Mouse (Mus musculus): ENCODE results near the gene Prg3. TPM values are rescaled to one million over a fixed set of nuclear protein-coding genes. Genes with fewer than 3 reads are reported as not detected.

Prg3 gene
- polyA plus RNA-seq, 1 experiment from 2014 or later: not detected

DNA sequence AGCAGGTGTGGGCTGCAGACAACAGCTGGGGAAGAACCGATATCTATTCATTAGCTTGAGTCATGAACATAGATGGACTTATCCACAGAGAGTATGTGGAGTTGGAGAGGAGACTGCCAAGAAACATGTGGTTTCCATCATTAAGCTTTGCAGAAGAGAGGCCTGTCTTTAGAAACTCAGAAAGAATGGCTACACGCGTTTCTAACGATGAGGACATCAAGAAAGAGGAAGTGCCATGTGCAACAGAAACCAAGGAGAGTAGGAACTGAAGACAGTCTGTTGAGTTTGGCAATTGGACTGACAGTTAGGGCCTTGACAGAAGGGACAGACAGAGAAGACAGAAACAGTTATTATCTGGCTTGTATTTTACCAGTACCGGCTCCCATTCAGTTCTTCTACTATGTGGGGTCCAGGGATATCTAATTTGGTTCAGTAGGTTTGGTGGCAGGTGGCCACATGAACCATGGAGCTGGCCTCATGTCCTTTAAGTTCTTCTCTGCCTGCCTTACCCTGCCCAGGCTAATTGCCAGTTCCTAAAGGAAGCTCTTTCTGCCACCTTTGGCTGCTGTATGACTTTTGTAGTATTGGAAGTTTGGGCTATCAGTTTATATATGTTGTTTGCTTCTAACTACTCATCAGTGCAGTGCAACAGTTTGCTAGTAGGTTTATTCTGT, 20.6 kb upstream of the Prg3 start:
- Histone ChIP-seq H3K9me3 (ENCODE audit: low read length) (no peaks in the 10 kb centered on the region), H3K4me2 (replicated peaks; ENCODE audit: low read depth, low read length) (no peak overlapping the region), H3K4me1 (ENCODE audit: insufficient read depth, low read length) (no peaks in the 10 kb centered on the region), H3K36me3 (ENCODE audit: insufficient read depth, low read length) (no peaks in the 10 kb centered on the region), H3K9ac (replicated peaks; ENCODE audit: low read length) (no peak overlapping the region), H3K27me3 (ENCODE audit: insufficient read depth, low read length) (no peaks in the 10 kb centered on the region), H3K4me3 (ENCODE audit: low read length) (no peak overlapping the region), H3K27ac (ENCODE audit: low read length) (no peak overlapping the region)
- 89% methylated on average over 5 of the region's 5 CpGs for WGBS
- ATAC-seq (ENCODE audit: low FRiP score, low TSS enrichment): no peak

DNA sequence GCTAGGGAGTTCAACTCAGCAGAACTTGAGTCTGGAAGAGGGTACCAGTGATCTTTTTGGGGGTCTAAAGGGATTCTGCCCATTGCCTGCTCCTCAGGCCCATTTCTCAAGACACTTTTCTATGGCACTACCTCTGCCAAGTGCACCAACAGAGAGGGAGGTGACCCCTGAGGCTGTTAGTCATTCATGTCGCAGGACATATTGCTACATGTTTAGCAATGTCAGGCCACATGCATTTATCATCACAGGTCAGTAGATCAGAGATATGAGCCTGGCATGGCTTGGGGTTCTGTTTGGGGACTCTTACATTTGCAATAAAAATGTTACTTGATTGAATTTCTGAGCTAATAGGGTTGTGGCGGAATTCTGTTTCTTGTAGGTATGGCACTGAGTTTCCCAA, 12.4 kb upstream of the Prg3 start:
- Histone ChIP-seq H3K27ac (ENCODE audit: low read length) (no peak overlapping the region), H3K9me3 (ENCODE audit: low read length) (no peaks in the 10 kb centered on the region), H3K9ac (replicated peaks; ENCODE audit: low read length) (no peak overlapping the region), H3K4me3 (ENCODE audit: low read length) (no peak overlapping the region), H3K4me2 (replicated peaks; ENCODE audit: low read depth, low read length) (no peak overlapping the region), H3K36me3 (ENCODE audit: insufficient read depth, low read length) (no peaks in the 10 kb centered on the region), H3K4me1 (ENCODE audit: insufficient read depth, low read length) (no peaks in the 10 kb centered on the region), H3K27me3 (ENCODE audit: insufficient read depth, low read length) (no peaks in the 10 kb centered on the region)
- 95% methylated on average over 2 of the region's 2 CpGs for WGBS
- no peak for ATAC-seq (ENCODE audit: low FRiP score, low TSS enrichment)

GRCm38 (mm10) chr2:84980188-84980587, 7.8 kb upstream of the Prg3 start, which contains the start of gene Prg2:
TSS of gene Prg2 (plus strand) at chr2:84980461.
- WGBS: 40% methylated on average over 1 of the region's 1 CpGs
- H3K27ac ChIP-seq (ENCODE audit: low read length): no peak within 1 kb of the TSS
- no peaks in the 10 kb centered on the region for H3K27me3 ChIP-seq (ENCODE audit: insufficient read depth, low read length)
- no peak within 1 kb of the TSS for H3K9ac ChIP-seq (replicated peaks; ENCODE audit: low read length)
- H3K4me3 ChIP-seq (ENCODE audit: low read length): no peak within 1 kb of the TSS
- no peaks in the 10 kb centered on the region for H3K9me3 ChIP-seq (ENCODE audit: low read length)
- H3K4me1 ChIP-seq (ENCODE audit: insufficient read depth, low read length): no peaks in the 10 kb centered on the region
- ATAC-seq (ENCODE audit: low FRiP score, low TSS enrichment): no peak
- no peaks in the 10 kb centered on the region for H3K36me3 ChIP-seq (ENCODE audit: insufficient read depth, low read length)
- no peak within 1 kb of the TSS for H3K4me2 ChIP-seq (replicated peaks; ENCODE audit: low read depth, low read length)

GRCm38 (mm10) chr2:84996376-84996775, 8.4 kb downstream of the Prg3 start:
- Histone ChIP-seq H3K9ac (replicated peaks; ENCODE audit: low read length) (no peak overlapping the region), H3K4me3 (ENCODE audit: low read length) (no peak overlapping the region), H3K27ac (ENCODE audit: low read length) (no peak overlapping the region), H3K36me3 (ENCODE audit: insufficient read depth, low read length) (no peaks in the 10 kb centered on the region), H3K4me1 (ENCODE audit: insufficient read depth, low read length) (no peaks in the 10 kb centered on the region), H3K4me2 (replicated peaks; ENCODE audit: low read depth, low read length) (no peak overlapping the region), H3K9me3 (ENCODE audit: low read length) (no peaks in the 10 kb centered on the region), H3K27me3 (ENCODE audit: insufficient read depth, low read length) (no peaks in the 10 kb centered on the region)
- 80% methylated on average over 2 of the region's 2 CpGs for WGBS
- no peak for ATAC-seq (ENCODE audit: low FRiP score, low TSS enrichment)

DNA sequence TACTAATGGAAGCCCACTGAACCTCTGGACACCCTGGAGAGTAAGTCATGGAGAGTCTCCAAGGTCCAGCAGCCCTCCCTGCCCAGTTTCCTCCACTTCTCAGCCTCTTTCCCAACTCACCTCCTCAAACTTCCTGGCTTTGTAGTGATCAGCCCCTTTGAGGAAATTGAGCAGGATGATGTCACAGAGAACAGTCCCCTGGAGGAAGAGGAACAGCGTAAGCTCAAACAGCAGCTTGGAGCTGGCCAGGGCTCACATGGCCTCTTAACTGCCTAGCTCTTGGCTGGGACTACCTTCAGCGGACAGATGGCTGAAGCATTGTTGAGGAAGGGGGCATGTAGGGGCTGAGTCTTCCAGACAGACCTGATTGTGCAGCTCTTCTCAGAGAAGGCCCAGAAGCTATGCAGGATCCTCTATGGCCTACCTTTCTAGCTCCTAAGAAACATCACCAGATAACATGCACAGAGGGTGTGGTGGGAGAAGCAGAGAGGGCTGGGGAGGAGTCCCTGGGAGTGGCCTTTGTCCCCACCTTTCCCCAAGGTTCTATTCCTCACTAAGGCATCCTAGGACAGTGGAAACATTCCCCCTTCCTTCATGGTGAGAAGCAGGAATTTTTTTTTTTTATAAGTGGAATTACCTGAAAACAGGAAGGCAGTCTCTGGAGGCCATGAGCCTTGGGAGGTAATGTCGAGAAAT, 11.6 kb downstream of the Prg3 start:
- Histone ChIP-seq H3K4me3 (ENCODE audit: low read length) (no peak overlapping the region), H3K4me1 (ENCODE audit: insufficient read depth, low read length) (no peaks in the 10 kb centered on the region), H3K9ac (replicated peaks; ENCODE audit: low read length) (no peak overlapping the region), H3K9me3 (ENCODE audit: low read length) (no peaks in the 10 kb centered on the region), H3K27me3 (ENCODE audit: insufficient read depth, low read length) (no peaks in the 10 kb centered on the region), H3K36me3 (ENCODE audit: insufficient read depth, low read length) (no peaks in the 10 kb centered on the region), H3K4me2 (replicated peaks; ENCODE audit: low read depth, low read length) (no peak overlapping the region), H3K27ac (ENCODE audit: low read length) (peak overlapping the region; percentile 28)
- 81% methylated on average over 3 of the region's 3 CpGs for WGBS
- no peak for ATAC-seq (ENCODE audit: low FRiP score, low TSS enrichment)

DNA sequence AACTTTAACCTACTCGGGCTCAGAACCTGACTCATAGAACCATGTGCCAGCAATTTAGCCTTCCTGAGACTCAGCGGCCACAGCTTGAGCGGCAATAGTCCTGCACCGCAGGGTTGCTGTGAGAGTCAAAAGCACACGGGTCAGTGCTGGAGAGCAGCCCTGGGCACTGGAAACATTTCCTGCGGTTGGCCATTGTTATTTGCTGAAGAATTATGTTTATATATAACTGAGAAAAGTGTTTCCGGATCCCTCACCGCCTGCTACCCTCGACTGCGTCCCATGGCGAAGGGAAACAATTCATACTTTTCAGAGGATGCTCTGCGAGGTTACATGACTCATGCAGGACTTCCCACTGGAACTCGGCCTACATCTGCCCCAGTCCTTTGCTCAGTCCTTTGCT, 13.5 kb downstream of the Prg3 start:
- ATAC-seq (ENCODE audit: low FRiP score, low TSS enrichment): peak; percentile 30; the same call in 1 of the 2 replicates
- no peak overlapping the region for H3K4me3 ChIP-seq (ENCODE audit: low read length)
- H3K27ac ChIP-seq (ENCODE audit: low read length): peak overlapping the region; percentile 51; the same call in 1 of the 2 replicates
- no peaks in the 10 kb centered on the region for H3K9me3 ChIP-seq (ENCODE audit: low read length)
- H3K4me2 ChIP-seq (replicated peaks; ENCODE audit: low read depth, low read length): no peak overlapping the region
- no peaks in the 10 kb centered on the region for H3K27me3 ChIP-seq (ENCODE audit: insufficient read depth, low read length)
- 78% methylated on average over 13 of the region's 13 CpGs for WGBS
- no peaks in the 10 kb centered on the region for H3K4me1 ChIP-seq (ENCODE audit: insufficient read depth, low read length)
- no peak overlapping the region for H3K9ac ChIP-seq (replicated peaks; ENCODE audit: low read length)
- H3K36me3 ChIP-seq (ENCODE audit: insufficient read depth, low read length): no peaks in the 10 kb centered on the region

DNA sequence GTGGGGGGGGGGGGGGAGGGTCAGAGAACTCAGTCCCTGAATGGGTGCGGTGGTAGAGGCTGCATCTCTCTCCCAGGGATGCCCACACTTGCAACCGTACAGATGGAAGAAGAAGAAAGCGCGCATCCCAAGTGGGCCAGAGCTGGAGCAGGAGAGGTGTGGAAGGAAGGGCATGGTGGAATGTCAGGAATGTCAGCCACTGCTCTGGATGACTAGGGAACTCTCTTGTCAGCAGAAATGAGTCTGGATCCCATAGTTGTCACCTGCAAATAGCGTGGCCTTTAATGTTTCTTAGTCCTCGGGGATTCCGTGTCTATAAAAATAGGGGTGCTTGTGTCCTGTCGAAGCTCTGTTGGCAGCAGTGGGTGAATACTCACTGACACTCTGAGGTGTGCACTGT, 14.6 kb downstream of the Prg3 start:
- H3K27me3 ChIP-seq (ENCODE audit: insufficient read depth, low read length): no peaks in the 10 kb centered on the region
- H3K27ac ChIP-seq (ENCODE audit: low read length): no peak overlapping the region
- no peak overlapping the region for H3K4me3 ChIP-seq (ENCODE audit: low read length)
- WGBS: 70% methylated on average over 8 of the region's 8 CpGs
- H3K4me2 ChIP-seq (replicated peaks; ENCODE audit: low read depth, low read length): no peak overlapping the region
- H3K4me1 ChIP-seq (ENCODE audit: insufficient read depth, low read length): no peaks in the 10 kb centered on the region
- ATAC-seq (ENCODE audit: low FRiP score, low TSS enrichment): no peak
- no peak overlapping the region for H3K9ac ChIP-seq (replicated peaks; ENCODE audit: low read length)
- no peaks in the 10 kb centered on the region for H3K9me3 ChIP-seq (ENCODE audit: low read length)
- no peaks in the 10 kb centered on the region for H3K36me3 ChIP-seq (ENCODE audit: insufficient read depth, low read length)

DNA sequence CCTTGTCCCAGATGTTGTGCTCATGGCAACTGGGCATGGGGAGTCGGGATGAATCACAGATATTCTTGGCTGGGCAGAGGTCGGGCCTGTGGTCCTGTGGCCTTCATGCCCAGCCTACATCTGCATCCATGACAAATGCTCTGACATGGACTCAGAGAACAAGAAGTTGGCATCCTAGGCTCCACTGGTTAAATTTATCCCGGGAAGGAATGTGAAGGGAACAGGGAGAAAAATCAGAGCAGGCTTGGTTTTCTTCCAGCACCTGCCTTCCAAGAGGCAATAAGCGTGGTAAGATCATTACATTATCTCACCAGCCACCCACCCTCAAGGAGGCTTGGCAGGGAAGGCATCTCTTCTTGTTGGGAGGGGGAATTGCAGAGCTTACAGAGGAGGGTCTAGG, 16.3 kb downstream of the Prg3 start:
- H3K36me3 ChIP-seq (ENCODE audit: insufficient read depth, low read length): no peaks in the 10 kb centered on the region
- H3K27ac ChIP-seq (ENCODE audit: low read length): no peak overlapping the region
- no peak overlapping the region for H3K9ac ChIP-seq (replicated peaks; ENCODE audit: low read length)
- no peak for ATAC-seq (ENCODE audit: low FRiP score, low TSS enrichment)
- no peak overlapping the region for H3K4me2 ChIP-seq (replicated peaks; ENCODE audit: low read depth, low read length)
- H3K9me3 ChIP-seq (ENCODE audit: low read length): no peaks in the 10 kb centered on the region
- H3K4me1 ChIP-seq (ENCODE audit: insufficient read depth, low read length): no peaks in the 10 kb centered on the region
- no peaks in the 10 kb centered on the region for H3K27me3 ChIP-seq (ENCODE audit: insufficient read depth, low read length)
- WGBS: 83% methylated on average over 4 of the region's 4 CpGs
- no peak overlapping the region for H3K4me3 ChIP-seq (ENCODE audit: low read length)

DNA sequence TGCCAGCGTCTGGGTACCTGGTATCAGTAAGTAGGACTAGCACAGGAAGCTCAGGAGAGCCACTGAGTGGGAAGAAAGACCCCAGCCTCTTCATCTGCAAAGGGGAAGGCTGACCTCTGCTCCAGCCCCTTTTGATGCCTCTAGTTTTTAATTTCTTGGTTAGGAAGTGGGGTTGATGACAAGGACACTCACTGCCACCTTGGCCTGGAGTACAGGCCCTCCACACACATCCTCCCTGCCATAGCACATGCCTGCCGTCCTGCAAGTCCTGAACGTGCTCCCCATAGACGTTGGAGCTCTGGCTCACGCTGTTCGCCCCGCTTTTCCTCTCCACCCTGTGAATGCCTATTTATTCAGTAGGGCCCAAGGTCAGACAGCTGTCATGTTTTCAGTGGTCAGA, 18.6 kb downstream of the Prg3 start:
- Histone ChIP-seq H3K4me3 (ENCODE audit: low read length) (no peak overlapping the region), H3K4me2 (replicated peaks; ENCODE audit: low read depth, low read length) (no peak overlapping the region), H3K36me3 (ENCODE audit: insufficient read depth, low read length) (no peaks in the 10 kb centered on the region), H3K27me3 (ENCODE audit: insufficient read depth, low read length) (no peaks in the 10 kb centered on the region), H3K9me3 (ENCODE audit: low read length) (no peaks in the 10 kb centered on the region), H3K9ac (replicated peaks; ENCODE audit: low read length) (no peak overlapping the region), H3K4me1 (ENCODE audit: insufficient read depth, low read length) (no peaks in the 10 kb centered on the region), H3K27ac (ENCODE audit: low read length) (no peak overlapping the region)
- no peak for ATAC-seq (ENCODE audit: low FRiP score, low TSS enrichment)
- 80% methylated on average over 7 of the region's 7 CpGs for WGBS

GRCm38 (mm10) chr2:85007729-85008128, 19.7 kb downstream of the Prg3 start:
- Histone ChIP-seq H3K4me2 (replicated peaks; ENCODE audit: low read depth, low read length) (no peak overlapping the region), H3K9ac (replicated peaks; ENCODE audit: low read length) (no peak overlapping the region), H3K27me3 (ENCODE audit: insufficient read depth, low read length) (no peaks in the 10 kb centered on the region), H3K4me1 (ENCODE audit: insufficient read depth, low read length) (no peaks in the 10 kb centered on the region), H3K9me3 (ENCODE audit: low read length) (no peaks in the 10 kb centered on the region), H3K27ac (ENCODE audit: low read length) (no peak overlapping the region), H3K4me3 (ENCODE audit: low read length) (no peak overlapping the region), H3K36me3 (ENCODE audit: insufficient read depth, low read length) (no peaks in the 10 kb centered on the region)
- 33% methylated on average over 4 of the region's 4 CpGs for WGBS
- ATAC-seq (ENCODE audit: low FRiP score, low TSS enrichment): no peak

Data from kidney, embryonic 16.5 days (tissue).